ENCODE assay signal across 22 mouse cellular contexts in genomic region chr10:119116843-119117390, GRCm38 (mm10).
A peak's percentile ranks its signal among the peaks of the same experiment; 100 is the strongest.
DNase-seq lines count a peak whose midpoint lies in the region; ATAC-seq lines count a peak whose summit lies in the region.
"Had no signal": no experiment of that assay in that cellular context is flagged by ENCODE, and none has a peak within 500 bp of the region (broad histone marks: within the 10 kb centered on the region; RNA-seq: fewer than 3 reads in every experiment).

No protein-coding gene starts in this region.

- DNase-seq in frontal cortex, postnatal 14 days (ENCODE audit: low spot score in 2 of 2), result no peak
- DNase-seq in gastrocnemius, postnatal 25 days, result peak; percentile 19
- no peak for DNase-seq in gastrocnemius, postnatal 36 days
- peak; percentile 58 for DNase-seq in brain, adult 2 months (ENCODE audit: low read depth, low spot score)
- no peak for DNase-seq in spleen, postnatal 4 days (ENCODE audit: low spot score in 2 of 2)
- no peak for DNase-seq in T-cell, adult 2 months (ENCODE audit: low spot score)
- DNase-seq: adrenal gland, adult 8-10 months; adrenal gland, postnatal 36 days; B cell, adult 2 months; cerebellum, adult 11 months; cerebellum, adult 2 months; cerebellum, adult 9-11 months; cerebellum, postnatal 25 days; heart, postnatal 14 days; heart, postnatal 4 days; kidney, adult 18-20 months had no signal

- intact Hi-C loops in gastrocnemius, postnatal 36 days (cut with DNase I), result no loop called here

- ATAC-seq in frontal cortex, adult (ENCODE audit: low TSS enrichment), result peak; percentile 81
- ATAC-seq: activated CD4-positive, CD25-positive, alpha-beta regulatory T cell, adult 4 months; forebrain, embryonic 15.5 days; hindbrain, postnatal 0 days; inflammation-experienced regulatory T-cells, adult 6 months; intestine, embryonic 16.5 days had no signal

Comparison
In these comparisons a context has a peak if more than half of its experiments do, and no peak if none do; other contexts are left out.
1. DNase-seq: peak in gastrocnemius, postnatal 25 days (single experiment) and brain, adult 2 months (single experiment); none in frontal cortex, postnatal 14 days (0 of 2), gastrocnemius, postnatal 36 days (0 of 2), spleen, postnatal 4 days (0 of 2) and T-cell, adult 2 months (single experiment).